ENCODE assay signal across 10 mouse cellular contexts in the genomic region with DNA sequence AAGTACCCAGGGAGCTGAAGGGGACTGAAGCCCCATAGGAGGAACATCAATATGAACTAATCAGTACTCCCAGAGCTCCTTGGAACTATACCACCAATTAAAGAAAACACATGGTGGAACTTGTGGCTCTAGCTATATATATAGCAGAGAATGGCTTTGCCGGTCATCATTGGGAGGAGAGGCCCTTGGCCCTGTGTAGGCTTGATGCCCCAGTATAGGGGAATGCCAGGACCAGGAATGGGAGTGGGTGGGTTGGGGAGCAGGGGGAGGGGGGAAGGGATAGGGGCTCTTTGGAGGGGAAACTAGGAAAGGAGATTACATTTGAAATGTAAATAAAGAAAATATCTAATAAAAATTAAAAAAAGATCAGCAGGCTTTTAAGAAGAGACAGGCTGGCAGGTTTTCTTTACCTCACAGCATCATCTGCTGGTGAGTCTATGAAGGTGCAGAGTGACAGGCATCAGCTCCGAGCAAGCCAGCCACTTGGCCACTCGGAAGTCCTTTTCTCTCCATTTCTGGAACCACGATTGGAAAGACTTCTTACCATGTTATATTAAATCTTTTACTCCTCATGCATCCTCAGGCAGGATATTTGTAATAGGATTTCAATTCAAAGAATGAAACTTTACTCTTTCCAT. TPM values are rescaled to one million over a fixed set of nuclear protein-coding genes. Genes with fewer than 3 reads are reported as not detected.
A peak's percentile ranks its signal among the peaks of the same experiment; 100 is the strongest.
DNase-seq lines count a peak whose midpoint lies in the region; ATAC-seq and TF ChIP-seq lines count a peak whose summit lies in the region.
"Not testable (repeated sequence)": the region's sequence is repeated elsewhere in the genome, so short reads cannot be mapped to it uniquely, and the experiment has no call there.
"Had no signal": no experiment of that assay in that cellular context is flagged by ENCODE, and none has a peak within 500 bp of the region (broad histone marks: within the 10 kb centered on the region; RNA-seq: fewer than 3 reads in every experiment).

No protein-coding gene starts in this region.

- not testable (repeated sequence) for ATAC-seq in Patski
- ATAC-seq in forebrain, embryonic 15.5 days (replicated peaks) = peak; percentile 78
- ATAC-seq in hindbrain, embryonic 15.5 days (ENCODE audit: low FRiP score, low read depth) = 0 out of 2 replicates have a peak, but pooled peaks have one; percentile 74
- 0 out of 2 replicates have a peak, but pooled peaks have one; percentile 43 for ATAC-seq in midbrain, embryonic 13.5 days

- not testable (repeated sequence) for H3K9me3 ChIP-seq in forebrain, embryonic 15.5 days; hindbrain, embryonic 15.5 days; midbrain, embryonic 13.5 days

- DNase-seq in 3T3-L1 (ENCODE audit: low read depth, low spot score) = peak; percentile 80
- DNase-seq in Patski (ENCODE audit: low read depth, low spot score) = not testable (repeated sequence)
- DNase-seq in cerebellum, postnatal 14 days = peak; percentile 49 to 50
- peak; percentile 12 to 34 for DNase-seq in left cerebral cortex, postnatal 14 days (ENCODE audit: low spot score in 2 of 2)
- DNase-seq in retina, postnatal 1 day = peak; percentile 36

- not testable (repeated sequence) for H3K9ac ChIP-seq in forebrain, embryonic 15.5 days (replicated peaks); hindbrain, embryonic 15.5 days; midbrain, embryonic 13.5 days (replicated peaks)

- H3K36me3 ChIP-seq in forebrain, embryonic 15.5 days; hindbrain, embryonic 15.5 days; midbrain, embryonic 13.5 days: not testable (repeated sequence)

- H3K4me3 ChIP-seq in forebrain, embryonic 15.5 days; hindbrain, embryonic 15.5 days; midbrain, embryonic 13.5 days (replicated peaks): not testable (repeated sequence)

- H3K4me2 ChIP-seq in forebrain, embryonic 15.5 days (replicated peaks); hindbrain, embryonic 15.5 days; midbrain, embryonic 13.5 days (replicated peaks): not testable (repeated sequence)

- POLR2A ChIA-PET in Patski (lab: Charles Lee) = interaction anchor here (1.0 to 1.8 kb wide), 2 partner anchors 60 to 231 kb away, joined by 3 to 4 read pairs; a partner anchor contains a TSS

- not testable (repeated sequence) for H3K27me3 ChIP-seq in Patski; forebrain, embryonic 15.5 days; hindbrain, embryonic 15.5 days; midbrain, embryonic 13.5 days

- intact Hi-C loops in left cerebral cortex, postnatal 14 days (cut with DNase I) = loop anchor here (5.0 kb wide), 1 partner anchor 234 kb away; no protein-coding TSS in a partner anchor

- TF ChIP-seq CTCF in Patski (IDR thresholded peaks at IDR 0.05) = peak; percentile 95

- CTCF ChIA-PET in Patski (lab: Charles Lee) = interaction anchor here (0.6 to 6.9 kb wide), 13 partner anchors 9 to 290 kb away, joined by 3 to 73 read pairs (median 4); a partner anchor contains a TSS

- not testable (repeated sequence) for H3K4me1 ChIP-seq in forebrain, embryonic 15.5 days; hindbrain, embryonic 15.5 days (replicated peaks); midbrain, embryonic 13.5 days (replicated peaks)

- WGBS in forebrain, embryonic 15.5 days = 37% methylated on average over 4 of the region's 4 CpGs
- WGBS in hindbrain, embryonic 15.5 days = 40% methylated on average over 4 of the region's 4 CpGs
- WGBS in midbrain, embryonic 13.5 days = 49% methylated on average over 4 of the region's 4 CpGs

- not testable (repeated sequence) for H3K27ac ChIP-seq in forebrain, embryonic 15.5 days (replicated peaks); hindbrain, embryonic 15.5 days (replicated peaks); midbrain, embryonic 13.5 days

- in situ Hi-C loops in Patski (cut with MboI; ENCODE audit: low pct_unique_long_range_greater_than_20kb) = loop anchor here (5.0 to 10.0 kb wide), 2 partner anchors 172 to 229 kb away; no protein-coding TSS in a partner anchor

RNA-seq across cellular contexts. Expression of a gene that starts 16.6 kb away (rescaled TPM):
- 0.58 TPM for polyA plus RNA-seq in Patski (2021)
- 19.3 and 21.9 TPM in 2 replicates for polyA plus RNA-seq in forebrain, embryonic 15.5 days (2015; fragmentation: Nextera tagmentation; extraction: Ambion mirVana)
- polyA plus RNA-seq in hindbrain, embryonic 15.5 days (2015; fragmentation: Nextera tagmentation; extraction: Ambion mirVana) = 4.9 and 5.3 TPM in 2 replicates
- under 1 TPM; 0.55 to 0.74 TPM for total RNA-seq in left cerebral cortex, postnatal 14 days (2021)
- 12.3 and 14.1 TPM in 2 replicates for polyA plus RNA-seq in midbrain, embryonic 13.5 days (2015; fragmentation: Nextera tagmentation; extraction: Ambion mirVana)
- total RNA-seq: adrenal gland, postnatal 25 days; megakaryocyte, adult 5-6 weeks had no signal
